Mouse (Mus musculus) left cerebral cortex, adult 18-20 months (tissue): Measurements from ENCODE around the gene Wdr53. TPM values are rescaled to one million over a fixed set of nuclear protein-coding genes. Genes with fewer than 3 reads are reported as not detected.
"Not testable (repeated sequence)": the region's sequence is repeated elsewhere in the genome, so short reads cannot be mapped to it uniquely, and the experiment has no call there.

Experiments used
- DNase-seq, 2 experiments: peaks; one replicate each; pipeline ENCODE4 v3.0.0; 2021 to 2022; ENCODE audit warnings: low spot score in 2 of 2, mixed read lengths in 1 of 2
- long read RNA-seq, 2 experiments: library from polyadenylated mRNA; stranded (forward); transcript quantifications; one replicate each; pipeline ENCODE4 v2.0.0; 2021
- total RNA-seq, 2 experiments: library from RNA; stranded (reverse); gene quantifications; 2 replicates each; pipeline ENCODE4 v1.2.3; 2021

The Wdr53 gene
- total RNA-seq: 10 to 100 TPM; 12.4 to 12.5 TPM
- long read RNA-seq, experiment 1, transcript Wdr53-203 (3 exons, 832 nt): major isoform, 5 of 10 reads
- long read RNA-seq, experiment 1, partial matches to known transcripts: 1 of 10 reads
- long read RNA-seq, experiment 1, other reads (novel, unspliced or antisense): 1 of 10 reads
- long read RNA-seq, experiment 2, partial matches to known transcripts: 1 of 7 reads
- long read RNA-seq, experiment 2, other reads (novel, unspliced or antisense): 1 of 7 reads

DNA sequence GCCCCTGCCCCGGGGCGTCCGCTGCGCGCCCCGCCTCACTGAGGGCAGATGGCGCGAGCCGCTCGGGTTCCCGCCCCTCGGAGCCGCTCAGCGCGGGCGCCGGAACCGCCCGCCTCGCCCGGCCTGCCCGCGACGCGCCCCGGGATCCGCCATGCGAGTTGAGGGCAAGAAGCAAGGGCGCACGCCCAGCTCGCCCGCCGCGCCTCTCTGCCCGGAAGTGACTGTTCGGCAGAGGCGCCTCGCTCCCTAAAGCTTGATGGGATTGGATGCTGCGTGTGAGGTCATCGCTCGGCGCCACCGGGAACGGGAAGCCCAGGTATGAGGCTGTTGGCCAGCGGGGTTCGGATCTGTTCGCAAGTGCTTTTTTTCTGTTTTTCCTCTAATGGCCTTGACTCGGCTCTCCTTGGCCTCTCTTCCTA, at the start of gene Wdr53, which contains the start of gene Fbxo45:
Gene Wdr53 (plus strand): TSS at position 276 of the 419 bp plus-strand sequence.
Gene Fbxo45 (minus strand): TSS at position 207 of the 419 bp plus-strand sequence.
- DNase-seq: peak; percentile 99

GRCm38 (mm10) chr16:32200256-32201003, 46.6 kb upstream of the Wdr53 start:
- no peak for DNase-seq

- no peak for DNase-seq
Observed at GRCm38 (mm10) chr16:32201004-32201325, 46.1 kb upstream of the Wdr53 start.

GRCm38 (mm10) chr16:32202681-32203080, 44.3 kb upstream of the Wdr53 start:
- DNase-seq: peak; percentile 34 to 50

DNA sequence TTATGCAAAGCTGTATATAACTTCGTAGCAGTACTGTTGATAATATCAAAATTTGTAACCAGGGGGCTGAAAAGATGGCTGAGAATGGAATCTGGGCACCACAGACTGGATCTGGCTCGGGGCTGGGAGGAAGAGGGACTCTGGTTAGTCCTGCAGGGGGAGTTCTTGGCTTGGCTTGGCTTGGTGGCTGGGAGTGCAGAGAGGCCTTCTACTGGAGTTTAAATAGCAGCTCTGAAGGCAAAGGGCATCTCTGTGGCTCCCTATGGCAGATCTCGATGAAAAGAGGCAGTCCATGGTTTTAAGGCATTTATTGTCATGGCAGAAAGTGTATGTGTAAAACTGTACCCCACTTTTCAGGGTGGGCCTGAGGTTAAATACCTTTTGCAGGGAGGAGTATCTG, 42.1 kb upstream of the Wdr53 start:
- DNase-seq: no peak

DNA sequence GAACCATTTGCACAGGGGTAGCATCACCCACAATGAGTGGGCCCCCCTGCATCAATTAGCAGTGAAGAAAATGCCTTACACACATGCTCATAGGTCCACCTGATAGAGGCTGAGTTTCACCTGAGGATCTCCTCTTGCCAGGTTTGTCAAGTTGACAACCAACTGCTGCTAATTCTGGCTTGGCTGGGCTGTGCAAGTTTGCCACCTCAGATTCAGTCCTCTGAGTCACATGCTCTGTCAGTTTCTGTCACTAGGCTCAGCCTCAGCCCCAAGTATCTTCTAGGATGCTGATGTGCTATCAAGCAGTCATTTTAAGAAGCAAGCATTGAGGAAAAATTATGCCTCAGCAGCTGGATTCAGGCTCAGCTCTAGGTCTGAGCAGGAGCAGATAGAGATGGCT, 32.9 kb upstream of the Wdr53 start:
- no peak for DNase-seq

GRCm38 (mm10) chr16:32214804-32215576, 32.0 kb upstream of the Wdr53 start:
- DNase-seq: peak; percentile 49 to 65

DNA sequence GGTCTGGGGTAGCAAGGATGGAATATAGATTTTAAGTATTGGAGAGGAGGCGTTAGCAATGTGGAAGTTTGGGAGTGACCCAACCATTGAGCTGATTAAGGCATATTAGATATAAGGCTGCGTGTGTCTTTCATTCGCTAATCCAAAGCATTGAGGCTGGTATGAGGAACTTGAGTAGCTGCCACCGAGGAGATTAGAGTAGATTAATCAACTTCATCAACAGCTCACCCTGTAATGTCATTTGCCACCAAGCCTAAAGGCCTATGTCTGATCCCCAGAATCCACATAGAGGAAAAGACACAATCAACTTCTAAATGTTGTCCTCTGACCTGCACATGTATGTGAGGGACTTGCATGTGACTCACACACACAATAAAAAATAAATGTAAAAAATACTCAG, 25.2 kb upstream of the Wdr53 start:
- DNase-seq: no peak

- no peak for DNase-seq
Observed at GRCm38 (mm10) chr16:32222399-32222798, 24.6 kb upstream of the Wdr53 start.

- DNase-seq: not testable (repeated sequence)
Observed at GRCm38 (mm10) chr16:32232050-32232449, 15.0 kb upstream of the Wdr53 start.

- no peak for DNase-seq
Observed at GRCm38 (mm10) chr16:32237930-32238680, 8.9 kb upstream of the Wdr53 start.

- no peak for DNase-seq
Observed at GRCm38 (mm10) chr16:32239428-32240312, 7.4 kb upstream of the Wdr53 start.

GRCm38 (mm10) chr16:32243901-32244300, 3.1 kb upstream of the Wdr53 start:
- DNase-seq: no peak

DNA sequence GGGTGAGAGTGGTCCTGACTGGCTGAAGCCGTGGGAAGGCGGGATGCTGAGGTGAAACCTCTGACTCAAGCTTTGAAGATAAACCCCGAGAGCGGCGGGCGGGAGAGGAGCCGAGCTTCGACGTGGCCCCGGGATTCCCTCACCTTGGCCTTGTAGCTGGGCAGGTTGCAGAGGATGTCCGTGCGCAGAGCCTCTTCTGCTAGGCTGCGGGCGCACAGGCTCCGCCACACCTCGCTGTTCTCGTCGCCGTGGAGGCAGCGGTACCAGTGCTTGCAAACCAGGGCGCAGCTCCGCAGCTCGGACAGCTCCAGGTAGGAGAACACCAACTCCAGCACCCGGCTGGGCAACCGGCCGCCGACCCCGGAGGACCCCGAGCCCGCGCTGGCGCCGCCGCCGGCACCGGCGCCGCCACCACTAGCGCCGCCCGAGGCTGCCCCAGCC, 656 bp upstream of the Wdr53 start:
- peak in 1 of 2 experiments; percentile 42 for DNase-seq

DNA sequence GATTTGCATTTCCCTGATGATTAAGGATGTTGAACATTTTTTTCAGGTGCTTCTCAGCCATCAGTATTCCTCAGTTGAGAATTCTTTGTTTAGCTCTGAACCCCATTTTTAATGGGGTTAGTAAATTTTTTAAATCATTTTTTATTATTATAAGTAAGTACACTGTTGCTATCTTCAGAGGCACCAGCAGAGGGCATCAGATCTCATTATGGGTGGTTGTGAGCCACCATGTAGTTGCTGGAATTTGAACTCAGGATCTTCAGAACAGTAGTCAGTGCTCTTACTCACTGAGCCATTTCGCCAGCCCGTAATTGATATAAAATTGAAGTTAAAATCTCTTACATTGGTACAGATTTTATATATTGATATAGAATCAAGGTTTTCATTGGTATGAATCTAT, 17.2 kb downstream of the Wdr53 start:
- DNase-seq: not testable (repeated sequence)

- no peak for DNase-seq
Observed at GRCm38 (mm10) chr16:32271291-32271690, 24.3 kb downstream of the Wdr53 start, which contains the start of gene Smco1. Gene Smco1, plus strand, starts transcription at chr16:32271468.

- no peak for DNase-seq
Observed at GRCm38 (mm10) chr16:32273338-32273737, 26.3 kb downstream of the Wdr53 start.

DNA sequence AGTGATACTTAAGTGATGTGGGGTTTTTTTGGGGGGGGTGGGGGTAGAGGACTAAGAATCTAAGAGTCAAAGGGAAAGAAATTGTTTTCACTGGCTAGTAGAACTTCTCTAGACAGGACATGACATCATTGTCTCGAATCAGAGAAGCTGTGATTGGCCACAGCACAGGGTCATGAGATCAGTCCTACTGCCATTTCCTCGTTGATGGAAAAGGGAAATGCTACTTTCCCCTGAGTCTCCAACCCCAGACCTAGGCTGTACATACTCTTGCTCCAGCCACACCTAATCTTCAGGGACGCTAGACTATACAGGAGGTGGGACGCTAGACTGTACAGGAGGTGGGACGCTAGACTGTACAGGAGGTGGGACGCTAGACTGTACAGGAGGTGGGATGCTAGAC, 28.0 kb downstream of the Wdr53 start:
- no peak for DNase-seq

GRCm38 (mm10) chr16:32275830-32276229, 28.8 kb downstream of the Wdr53 start:
- no peak for DNase-seq
